Mouse (Mus musculus) CD4-positive naive resting alpha-beta T cell, adult 57 days (primary cell): ENCODE data around the gene Cyp2d11. TPM values are rescaled to one million over a fixed set of nuclear protein-coding genes. Genes with fewer than 3 reads are reported as not detected.

ENCODE experiments used
- total RNA-seq: library from RNA; stranded (reverse); gene quantifications from one replicate; pipeline ENCODE4 v1.2.4, GENCODE M21; 2023

The Cyp2d11 gene
- not detected for total RNA-seq

GRCm38 (mm10) chr15:82393922-82394321 lies at the start of gene Cyp2d11:
Gene Cyp2d11, minus strand, starts transcription at chr15:82394022.

DNA sequence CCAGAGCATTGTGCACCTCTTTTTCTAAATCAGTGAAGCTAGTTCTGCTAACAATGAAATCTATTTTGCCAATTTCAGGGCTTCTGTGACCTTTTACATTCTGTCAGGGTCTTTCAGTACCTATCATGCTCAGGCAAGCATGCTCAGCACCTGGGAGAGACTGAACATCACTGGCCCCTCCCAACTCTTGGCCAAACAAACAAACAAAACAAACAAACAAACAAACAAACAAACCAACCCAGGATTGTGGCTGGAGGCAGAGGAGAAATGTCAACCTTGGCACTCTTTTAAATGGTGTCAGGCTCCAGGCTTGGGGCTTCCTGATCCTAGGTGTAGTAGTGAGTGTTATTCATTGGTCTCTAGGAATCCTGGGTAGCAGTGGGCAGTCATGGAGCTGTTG lies 39.3 kb upstream of the Cyp2d11 start, which contains the start of gene Cyp2d9:
Gene Cyp2d9, plus strand, starts transcription at position 301 of the 400 bp plus-strand sequence.

DNA sequence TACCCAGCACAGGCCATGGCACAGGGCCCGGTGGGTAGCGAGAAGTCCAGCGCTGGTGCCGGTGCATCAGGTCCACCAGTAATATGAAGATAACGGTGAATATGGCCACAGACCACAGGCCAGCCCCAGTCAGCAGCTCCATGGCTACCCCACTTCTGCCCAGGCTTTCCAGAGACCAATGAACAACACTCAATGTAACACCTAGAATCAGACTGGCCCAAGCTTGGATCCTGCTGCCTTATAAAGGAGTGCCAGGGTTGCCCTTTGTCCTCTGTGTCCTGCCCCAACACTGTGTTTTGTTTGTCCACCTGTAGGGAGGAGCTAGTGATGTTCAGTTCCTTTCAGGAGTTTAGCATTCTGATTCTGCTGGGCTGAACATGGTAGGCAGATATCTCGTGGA lies 13.2 kb upstream of the Cyp2d11 start, which contains the start of gene Cyp2d10:
Gene Cyp2d10, minus strand, starts transcription at position 215 of the 400 bp plus-strand sequence.

DNA sequence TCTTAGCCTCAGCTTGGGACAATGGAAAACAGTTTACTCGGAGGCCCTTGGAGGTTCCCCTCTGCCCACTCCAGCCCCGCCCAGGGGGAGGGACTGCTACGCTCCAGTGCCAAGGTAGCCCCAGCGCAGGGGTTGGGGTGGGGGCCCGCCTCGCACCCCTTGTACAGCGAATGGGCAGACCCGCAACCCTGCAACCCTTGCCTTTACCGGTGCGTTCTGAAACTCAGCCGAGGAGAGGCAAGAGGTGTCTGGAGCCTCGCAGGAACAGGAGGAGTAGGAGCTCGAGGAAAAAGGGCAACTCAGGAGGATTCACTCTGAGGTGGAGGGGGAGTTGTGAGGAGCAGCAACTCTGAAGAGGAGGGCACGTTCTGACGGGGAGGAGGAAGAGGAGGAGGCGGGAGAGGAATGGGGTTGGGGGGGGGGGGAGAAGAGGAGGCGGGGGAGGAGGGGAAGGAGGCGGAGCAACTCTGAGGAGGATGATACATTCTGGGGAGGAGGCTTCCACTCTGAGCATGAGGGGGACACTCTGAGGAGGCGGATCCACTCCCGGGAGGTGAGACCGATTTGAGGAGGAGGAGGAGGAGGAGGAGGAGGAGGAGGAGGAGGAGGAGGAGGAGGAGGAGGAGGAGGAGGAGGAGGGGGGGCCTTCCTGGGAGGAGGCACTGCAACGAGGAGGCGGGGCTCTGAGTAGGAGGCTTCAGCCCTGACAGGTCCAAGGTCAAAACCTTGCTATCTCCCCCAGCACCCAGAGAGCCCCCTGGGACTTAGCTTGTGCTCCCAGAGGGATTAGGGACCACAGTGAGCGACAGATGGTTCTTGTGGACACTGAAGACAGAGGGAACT lies 13.7 kb downstream of the Cyp2d11 start, which contains the start of gene Cyp2d22:
Gene Cyp2d22, minus strand, starts transcription at position 390 of the 843 bp plus-strand sequence.

DNA sequence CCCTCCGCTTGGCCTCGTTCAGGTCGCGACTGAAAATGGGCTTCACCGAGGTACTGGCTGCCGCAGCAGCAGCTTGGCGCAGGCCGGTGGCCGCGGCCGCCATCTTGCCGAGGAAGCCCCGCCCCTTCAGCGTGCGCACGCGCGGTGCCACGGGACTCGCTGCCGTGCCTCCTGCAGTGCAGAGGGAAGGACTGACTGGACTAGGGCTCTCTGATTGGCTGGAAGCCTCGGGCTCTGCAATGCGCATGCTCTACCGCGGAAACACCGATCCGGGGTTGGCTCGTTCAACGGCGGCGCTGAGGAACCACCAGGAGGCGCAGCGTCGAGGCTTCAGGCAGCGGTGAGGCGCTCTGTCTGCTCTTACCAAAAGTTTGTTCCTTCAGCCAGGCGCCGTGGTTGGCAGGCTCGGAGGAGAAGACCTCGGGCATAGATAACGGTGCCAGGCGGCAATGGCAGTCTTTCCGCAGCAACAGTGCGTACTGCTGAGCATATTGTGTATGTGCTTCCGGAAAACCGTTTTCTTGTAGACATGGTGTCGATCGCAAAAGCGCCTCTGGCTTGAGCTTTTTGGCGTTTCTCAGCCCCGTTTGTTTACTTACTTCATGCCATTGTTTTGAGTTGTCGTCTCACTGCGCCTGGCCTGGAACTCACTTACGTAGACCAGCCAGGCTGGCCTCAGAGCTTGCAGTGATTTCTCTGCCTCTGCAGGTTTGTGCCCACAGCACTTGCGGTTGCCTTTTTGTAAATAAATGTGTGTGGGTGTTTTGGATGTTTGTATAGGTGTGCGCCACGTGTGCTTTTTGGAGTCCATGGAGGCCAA lies 39.5 kb downstream of the Cyp2d11 start, which contains the start of gene Ndufa6:
Gene Ndufa6, minus strand, starts transcription at position 197 of the 820 bp plus-strand sequence.

Other genes starting within 250 kb of the Cyp2d11 start
- 211 TPM for gene Srebf2, start 246.8 kb downstream of the Cyp2d11 start, total RNA-seq
- not detected for gene Shisa8, start 181.2 kb downstream of the Cyp2d11 start, total RNA-seq
- gene Tnfrsf13c, start 169.7 kb downstream of the Cyp2d11 start, total RNA-seq: 9.7 TPM
- gene Cenpm, start 149.3 kb downstream of the Cyp2d11 start, total RNA-seq: not detected
- gene 1500009C09Rik, start 141.6 kb downstream of the Cyp2d11 start, total RNA-seq: not detected
- gene Sept3, start 119.1 kb downstream of the Cyp2d11 start, total RNA-seq: not detected
- not detected for gene Wbp2nl, start 95.1 kb downstream of the Cyp2d11 start, total RNA-seq
- gene Naga, start 55.1 kb downstream of the Cyp2d11 start, total RNA-seq: 56.1 TPM
- 0.27 TPM for gene Pheta2, start 55.1 kb downstream of the Cyp2d11 start, total RNA-seq
- 91.4 TPM for gene Smdt1, start 55.1 kb downstream of the Cyp2d11 start, total RNA-seq
- 113 TPM for gene Ndufa6, start 39.7 kb downstream of the Cyp2d11 start, total RNA-seq
- gene Cyp2d22, start 13.8 kb downstream of the Cyp2d11 start, total RNA-seq: 11.1 TPM
- not detected for gene Cyp2d10, start 13.2 kb upstream of the Cyp2d11 start, total RNA-seq
- gene Cyp2d9, start 39.4 kb upstream of the Cyp2d11 start, total RNA-seq: not detected
- gene Cyp2d12, start 161.1 kb upstream of the Cyp2d11 start, total RNA-seq: not detected
- not detected for gene Cyp2d34, start 226.9 kb upstream of the Cyp2d11 start, total RNA-seq